Mouse (Mus musculus) liver, embryonic 15.5 days (tissue): ENCODE data around the gene Tmem171. TPM values are rescaled to one million over a fixed set of nuclear protein-coding genes. Genes with fewer than 3 reads are reported as not detected.

Source experiments
- ATAC-seq: fragments of 200-750 bp; cut with Nextera tagmentation; 2 replicates; pipeline ENCODE4 v1.8.0; 2017; ENCODE audit warnings: moderate number of reproducible peaks, mild to moderate bottlenecking, moderate library complexity; ENCODE audit not compliant: insufficient read depth
- H3K27ac ChIP-seq: fragments of 300-500 bp; sonication (generic); replicated peaks from 2 replicates; pipeline ENCODE4 v1.5.1; 2015; ENCODE audit warnings: mild to moderate bottlenecking, inconsistent platforms
- H3K27me3 ChIP-seq: fragments of 300-500 bp; sonication (generic); 2 replicates; pipeline ENCODE4 v1.6.1; 2015; ENCODE audit warnings: mild to moderate bottlenecking, inconsistent platforms
- H3K36me3 ChIP-seq: fragments of 300-500 bp; sonication (generic); replicated peaks from 2 replicates; pipeline ENCODE4 v1.6.1; 2015; ENCODE audit warnings: moderate library complexity, mild to moderate bottlenecking, inconsistent platforms
- H3K4me1 ChIP-seq: fragments of 300-500 bp; sonication (generic); replicated peaks from 2 replicates; pipeline ENCODE4 v1.6.1; 2015; ENCODE audit warnings: inconsistent platforms
- H3K4me2 ChIP-seq: fragments of 300-500 bp; sonication (generic); 2 replicates; pipeline ENCODE4 v1.6.1; 2015; ENCODE audit warnings: moderate library complexity, mild to moderate bottlenecking, inconsistent platforms
- H3K4me3 ChIP-seq: fragments of 300-500 bp; sonication (generic); replicated peaks from 2 replicates; pipeline ENCODE4 v1.5.1; 2015; ENCODE audit warnings: mild to moderate bottlenecking, inconsistent platforms
- H3K9ac ChIP-seq: fragments of 300-500 bp; sonication (generic); 2 replicates; pipeline ENCODE4 v1.6.1; 2015; ENCODE audit warnings: moderate library complexity, mild to moderate bottlenecking, inconsistent platforms
- H3K9me3 ChIP-seq: fragments of 300-500 bp; sonication (generic); replicated peaks from 2 replicates; pipeline ENCODE4 v1.6.1; 2016; ENCODE audit warnings: inconsistent platforms
- WGBS: fragments of 180-500 bp; shearing (Covaris S2); methylation state at CpG from one replicate; pipeline ENCODE4 v1.1.7; 2015; ENCODE audit warnings: mixed read lengths; ENCODE audit not compliant: insufficient replicate concordance; 5-methylcytosine and 5-hydroxymethylcytosine counted together
- polyA plus RNA-seq: library from polyadenylated mRNA; unstranded; fragments of >200 nt; fragmentation: Nextera tagmentation; extraction: Ambion mirVana; gene quantifications from 2 replicates; pipeline ENCODE4 v1.2.1, GENCODE M21; 2015

Gene Tmem171
- polyA plus RNA-seq, 1 experiment from 2014 or later = 0.15 TPM

DNA sequence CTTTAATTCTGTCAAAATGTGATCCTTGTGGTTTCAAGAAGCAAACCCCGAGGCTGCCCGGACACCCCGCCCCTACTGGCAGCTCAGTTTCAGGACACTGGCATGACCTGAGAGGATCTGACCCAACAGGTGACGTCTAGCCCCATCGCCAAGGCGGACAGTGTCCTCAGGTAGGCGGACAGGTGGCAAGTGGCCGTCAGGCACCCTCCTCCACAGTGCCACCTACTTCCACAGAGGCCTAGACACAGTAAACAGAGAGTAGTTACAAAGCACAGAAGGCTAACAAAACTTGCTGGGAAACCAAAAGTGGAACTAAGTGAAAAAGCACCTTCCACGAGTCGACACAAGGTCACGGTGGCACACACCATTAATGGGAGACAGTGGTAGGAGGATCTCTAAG lies 1.3 kb downstream of the Tmem171 start:
- no peaks in the 10 kb centered on the region for H3K36me3 ChIP-seq
- no peak overlapping the region for H3K4me2 ChIP-seq
- H3K4me3 ChIP-seq = no peak overlapping the region

DNA sequence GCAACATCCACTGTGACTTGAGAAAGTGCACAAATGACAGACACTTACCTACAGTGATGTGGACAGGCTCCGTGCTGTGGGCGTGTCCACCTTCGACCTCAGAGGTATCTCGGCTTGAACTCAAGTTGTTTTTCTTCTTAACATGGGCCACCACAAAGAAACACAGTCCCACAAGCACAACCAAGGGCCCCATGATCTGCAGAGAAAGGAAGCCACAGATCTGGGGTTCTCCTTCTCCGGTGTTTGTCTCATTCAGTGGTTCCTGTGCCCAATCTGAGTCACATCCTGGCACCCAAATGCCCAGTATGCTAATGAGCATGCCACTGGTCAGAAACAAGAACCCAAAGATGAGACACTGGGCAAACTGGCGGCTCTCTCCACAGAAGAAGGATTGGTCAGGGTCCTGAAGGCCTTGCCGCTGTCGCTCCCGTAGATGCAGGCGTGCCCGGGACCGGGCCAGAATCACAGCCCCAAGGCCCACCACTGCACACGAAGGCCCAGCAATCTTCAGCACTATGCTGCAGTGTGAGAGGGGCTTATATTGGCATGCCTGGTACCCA lies 2.6 kb downstream of the Tmem171 start:
- Histone ChIP-seq H3K4me2 (no peak overlapping the region), H3K27ac (no peak overlapping the region), H3K4me3 (no peak overlapping the region), H3K9me3 (no peaks in the 10 kb centered on the region), H3K9ac (no peak overlapping the region), H3K36me3 (no peaks in the 10 kb centered on the region), H3K27me3 (peaks cover 37% of the 10 kb centered on the region), H3K4me1 (no peaks in the 10 kb centered on the region)
- ATAC-seq = no peak
- 71% methylated on average over 13 of the region's 13 CpGs for WGBS

More for the DNA sequence above, 1.3 kb downstream of the Tmem171 start:
- H3K4me1 ChIP-seq = no peaks in the 10 kb centered on the region
- no peak overlapping the region for H3K9ac ChIP-seq
- H3K27me3 ChIP-seq = peaks cover 37% of the 10 kb centered on the region
- H3K27ac ChIP-seq = no peak overlapping the region
- ATAC-seq = no peak
- WGBS = 64% methylated on average over 11 of the region's 11 CpGs
- H3K9me3 ChIP-seq = no peaks in the 10 kb centered on the region

DNA sequence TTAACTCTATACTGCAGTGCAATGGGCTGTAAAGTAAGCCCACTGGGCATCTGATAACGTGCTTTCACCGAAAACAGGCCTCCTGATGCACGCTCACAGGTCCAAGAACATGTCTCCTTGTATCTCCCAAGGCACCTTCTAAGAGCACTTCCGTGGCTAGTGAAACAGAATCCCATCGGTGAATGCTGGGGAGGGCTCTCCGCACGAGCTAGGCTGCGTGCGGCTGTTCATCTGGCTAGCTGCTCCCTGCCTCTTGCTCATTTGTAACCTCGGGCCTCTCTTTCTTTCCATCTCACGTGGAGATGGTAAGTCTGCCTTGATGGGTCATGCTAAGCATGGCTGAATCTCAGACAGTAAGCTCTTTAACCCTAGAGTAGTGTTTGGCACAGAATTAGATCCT lies 3.7 kb downstream of the Tmem171 start:
- H3K27ac ChIP-seq = no peak overlapping the region
- no peak overlapping the region for H3K4me2 ChIP-seq
- H3K27me3 ChIP-seq = peaks cover 28% of the 10 kb centered on the region
- H3K9me3 ChIP-seq = no peaks in the 10 kb centered on the region
- no peaks in the 10 kb centered on the region for H3K4me1 ChIP-seq
- WGBS = 71% methylated on average over 11 of the region's 11 CpGs
- no peaks in the 10 kb centered on the region for H3K36me3 ChIP-seq
- no peak overlapping the region for H3K9ac ChIP-seq
- H3K4me3 ChIP-seq = no peak overlapping the region
- no peak for ATAC-seq

DNA sequence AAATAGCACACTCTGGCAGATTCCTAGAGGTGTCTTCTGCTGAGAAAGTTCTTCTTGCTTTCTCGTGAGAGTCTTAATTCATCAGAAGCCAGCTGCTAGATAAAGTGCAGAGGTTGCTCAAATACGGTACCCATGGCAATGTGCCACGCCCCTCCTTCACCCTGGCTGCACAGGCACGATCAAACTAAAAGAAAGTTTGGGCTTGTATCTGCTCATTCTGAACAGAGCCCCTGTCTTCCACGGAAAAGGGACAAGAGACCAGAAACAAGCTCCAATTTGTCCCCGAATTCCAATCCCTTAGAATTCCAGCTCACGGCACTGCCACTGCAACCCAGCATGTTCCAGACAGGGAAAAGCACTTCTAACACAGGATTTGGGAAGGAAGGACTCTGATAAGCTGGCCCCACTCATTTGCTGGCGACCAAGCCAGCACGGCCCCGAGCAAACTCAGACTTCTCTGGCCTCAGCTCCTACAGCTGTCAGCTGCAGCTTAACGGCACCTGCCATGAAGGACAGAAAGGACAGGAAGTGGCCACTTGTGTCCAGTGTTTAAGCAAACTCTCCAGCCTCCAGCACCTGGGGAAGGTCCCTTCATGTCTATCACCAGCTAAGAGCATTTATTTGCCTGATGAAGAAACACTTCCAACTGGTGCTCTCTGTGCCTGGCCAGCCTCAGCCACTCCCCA lies 4.9 kb downstream of the Tmem171 start:
- Histone ChIP-seq H3K9ac (no peak overlapping the region), H3K36me3 (no peaks in the 10 kb centered on the region), H3K4me2 (no peak overlapping the region), H3K27ac (no peak overlapping the region), H3K27me3 (peaks cover 17% of the 10 kb centered on the region), H3K4me1 (no peaks in the 10 kb centered on the region), H3K4me3 (no peak overlapping the region), H3K9me3 (no peaks in the 10 kb centered on the region)
- no peak for ATAC-seq
- 54% methylated on average over 11 of the region's 11 CpGs for WGBS

DNA sequence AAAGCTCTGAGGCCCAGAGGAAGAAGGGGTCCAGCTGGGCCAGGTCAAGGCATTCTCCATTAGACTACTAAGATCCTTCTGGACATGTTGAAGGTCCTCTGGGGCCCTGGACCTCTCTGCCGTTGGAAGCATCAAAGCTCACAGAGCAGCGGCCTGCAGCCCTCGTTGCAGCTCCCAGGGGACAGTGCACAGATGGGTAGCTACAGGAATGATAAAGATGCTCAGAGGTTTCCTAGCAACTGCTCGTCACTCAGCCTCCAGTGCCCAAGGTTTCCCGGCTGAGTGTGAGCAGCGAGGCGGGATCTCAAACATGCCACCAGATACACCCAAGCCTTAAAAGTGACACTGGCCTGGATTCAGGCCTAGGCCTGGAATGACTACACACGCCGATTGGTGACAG lies 6.7 kb downstream of the Tmem171 start:
- 67% methylated on average over 9 of the region's 9 CpGs for WGBS
- no peaks in the 10 kb centered on the region for H3K4me1 ChIP-seq
- no peak for ATAC-seq

DNA sequence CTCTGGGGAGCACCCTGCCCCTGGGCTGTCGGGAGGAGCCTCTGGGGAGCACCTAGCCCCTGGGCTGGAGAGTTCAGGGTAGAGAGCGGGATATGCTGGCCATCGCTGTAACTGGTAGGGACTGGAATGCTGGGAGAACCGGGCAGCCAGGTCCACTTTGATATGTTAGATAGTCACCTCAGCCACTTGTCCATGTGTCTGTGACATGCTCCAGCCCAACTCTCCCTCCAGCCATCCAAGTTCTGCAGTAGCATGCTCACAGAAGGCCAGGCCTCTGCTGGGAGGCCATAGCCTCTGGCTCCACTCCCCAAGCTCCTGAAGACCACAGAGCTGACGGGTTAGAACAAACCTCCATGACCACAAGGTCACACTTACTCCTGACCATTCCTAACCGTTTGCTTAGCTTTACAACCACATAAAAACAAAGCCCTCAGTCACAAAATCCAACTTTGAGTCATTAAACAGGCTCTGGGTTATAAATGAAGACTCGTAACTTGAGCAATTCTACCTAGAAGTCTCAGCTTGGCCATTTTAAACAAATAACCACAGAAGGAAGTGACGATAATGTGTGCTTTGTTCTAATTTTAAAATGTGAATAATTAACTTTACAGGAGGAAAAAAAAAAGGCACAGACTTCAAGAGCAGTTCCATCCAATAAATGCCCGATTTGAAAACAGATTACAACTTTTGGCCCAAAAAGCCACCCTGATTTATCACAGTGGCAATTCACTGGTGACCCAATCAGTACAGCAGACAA lies 10.3 kb downstream of the Tmem171 start:
- Histone ChIP-seq H3K27ac (no peak overlapping the region), H3K36me3 (no peaks in the 10 kb centered on the region), H3K27me3 (no peaks in the 10 kb centered on the region), H3K4me2 (no peak overlapping the region), H3K4me1 (no peaks in the 10 kb centered on the region), H3K9me3 (no peaks in the 10 kb centered on the region), H3K9ac (no peak overlapping the region), H3K4me3 (no peak overlapping the region)
- no peak for ATAC-seq
- 55% methylated on average over 9 of the region's 9 CpGs for WGBS

More for the DNA sequence above, 6.7 kb downstream of the Tmem171 start:
- H3K9ac ChIP-seq = no peak overlapping the region
- H3K27ac ChIP-seq = no peak overlapping the region
- no peaks in the 10 kb centered on the region for H3K36me3 ChIP-seq
- no peaks in the 10 kb centered on the region for H3K27me3 ChIP-seq
- no peak overlapping the region for H3K4me3 ChIP-seq
- H3K9me3 ChIP-seq = no peaks in the 10 kb centered on the region
- no peak overlapping the region for H3K4me2 ChIP-seq

DNA sequence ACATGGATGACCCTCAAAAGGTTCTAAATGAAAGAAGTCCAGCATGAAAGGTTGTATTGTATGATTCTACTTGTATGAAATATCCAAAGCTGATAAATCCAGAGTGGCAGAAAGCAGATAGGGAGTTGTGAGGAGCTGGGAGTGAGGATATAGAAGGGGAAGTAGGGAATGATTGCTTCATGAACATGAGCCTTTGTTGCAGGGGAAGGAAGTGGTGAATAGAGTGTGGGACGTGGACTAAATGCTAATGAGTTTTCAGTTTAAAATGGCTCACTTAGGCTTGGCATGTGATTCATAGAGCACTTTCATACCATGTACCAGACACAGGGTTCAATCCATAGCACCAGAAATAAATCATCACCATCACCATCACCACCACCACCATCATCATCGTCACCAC lies 11.2 kb downstream of the Tmem171 start:
- no peaks in the 10 kb centered on the region for H3K27me3 ChIP-seq
- no peaks in the 10 kb centered on the region for H3K9me3 ChIP-seq
- H3K4me2 ChIP-seq = no peak overlapping the region
- no peaks in the 10 kb centered on the region for H3K4me1 ChIP-seq
- no peaks in the 10 kb centered on the region for H3K36me3 ChIP-seq
- ATAC-seq = no peak
- no peak overlapping the region for H3K4me3 ChIP-seq
- no peak overlapping the region for H3K9ac ChIP-seq
- H3K27ac ChIP-seq = no peak overlapping the region
- 47% methylated on average over 2 of the region's 2 CpGs for WGBS

DNA sequence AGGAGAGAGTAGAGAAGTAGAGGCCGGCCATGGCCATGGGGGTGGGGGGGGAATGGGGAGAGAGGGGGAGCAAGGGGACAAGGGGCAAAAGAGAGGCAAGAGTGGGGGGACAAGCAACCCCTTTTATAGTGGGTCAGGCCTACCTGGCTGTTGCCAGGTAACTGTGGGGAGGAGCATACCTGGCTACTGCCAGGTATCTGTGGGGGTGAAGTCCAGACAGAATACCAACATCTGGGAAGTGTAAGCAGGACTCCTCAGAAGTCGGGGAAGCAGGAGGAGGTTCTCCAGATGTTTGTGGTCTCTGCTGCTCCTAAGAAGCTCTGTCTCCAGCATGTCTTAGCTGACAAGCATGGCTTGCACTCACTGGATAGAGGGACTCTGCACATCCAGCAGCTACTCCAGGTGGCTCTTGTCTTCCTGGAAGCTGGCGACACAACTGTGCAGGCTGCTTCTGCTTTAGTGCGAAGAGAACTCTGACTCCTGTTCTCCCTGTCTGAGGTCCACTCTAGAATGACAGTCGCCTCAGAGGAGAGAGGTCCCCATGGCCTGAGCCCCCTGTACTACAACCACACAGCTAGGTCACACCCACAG lies 14.1 kb downstream of the Tmem171 start:
- Histone ChIP-seq H3K27me3 (no peaks in the 10 kb centered on the region), H3K4me2 (no peak overlapping the region), H3K9me3 (no peaks in the 10 kb centered on the region), H3K9ac (no peak overlapping the region), H3K4me1 (no peaks in the 10 kb centered on the region), H3K36me3 (no peaks in the 10 kb centered on the region), H3K4me3 (no peak overlapping the region), H3K27ac (no peak overlapping the region)
- ATAC-seq = no peak
- 54% methylated on average over 5 of the region's 5 CpGs for WGBS

DNA sequence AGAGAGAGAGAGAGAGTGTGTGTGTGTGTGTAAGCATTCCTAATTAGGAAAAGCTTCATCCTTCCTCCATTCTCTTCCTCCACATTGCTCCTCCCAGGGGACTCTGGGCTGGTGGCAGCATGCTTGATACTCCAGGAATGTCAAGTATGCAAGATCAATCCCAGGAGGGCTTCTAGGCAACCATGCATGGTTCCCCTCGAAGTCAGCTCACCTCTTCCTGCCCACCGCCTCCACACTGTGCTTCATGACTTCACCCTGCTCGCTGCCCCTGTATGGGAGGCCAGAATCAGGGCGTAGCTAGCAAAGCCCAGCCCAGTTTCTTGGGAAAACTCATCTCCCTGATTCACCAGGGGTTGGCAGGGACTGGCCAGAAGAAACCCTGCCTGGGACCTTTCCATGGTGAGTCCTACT lies 15.0 kb downstream of the Tmem171 start:
- no peak overlapping the region for H3K4me3 ChIP-seq
- no peaks in the 10 kb centered on the region for H3K27me3 ChIP-seq
- no peaks in the 10 kb centered on the region for H3K4me1 ChIP-seq
- H3K9me3 ChIP-seq = no peaks in the 10 kb centered on the region
- H3K9ac ChIP-seq = no peak overlapping the region
- H3K36me3 ChIP-seq = no peaks in the 10 kb centered on the region
- H3K27ac ChIP-seq = no peak overlapping the region
- WGBS = 27% methylated on average over 4 of the region's 4 CpGs
- H3K4me2 ChIP-seq = no peak overlapping the region
- no peak for ATAC-seq

DNA sequence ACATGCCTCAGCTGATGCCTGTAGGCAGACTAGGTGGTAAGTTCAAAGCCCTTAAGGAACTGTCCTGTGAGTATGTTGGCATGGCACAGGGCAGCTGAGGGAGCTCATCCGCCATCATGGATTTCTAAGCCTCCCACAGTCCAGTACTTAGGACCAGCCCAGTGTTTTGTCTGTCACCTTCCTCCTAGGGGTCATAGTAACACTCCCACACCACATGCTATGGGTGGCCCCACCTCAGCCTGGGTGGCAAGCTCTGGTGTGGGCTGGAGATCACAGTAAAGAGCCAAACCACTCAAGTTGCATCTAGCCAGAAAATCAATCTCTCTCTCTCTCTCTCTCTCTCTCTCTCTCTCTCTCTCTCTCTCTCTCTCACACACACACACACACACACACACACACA lies 15.4 kb downstream of the Tmem171 start:
- no peak overlapping the region for H3K9ac ChIP-seq
- H3K4me1 ChIP-seq = no peaks in the 10 kb centered on the region
- no peak overlapping the region for H3K27ac ChIP-seq
- H3K27me3 ChIP-seq = no peaks in the 10 kb centered on the region
- H3K4me2 ChIP-seq = no peak overlapping the region
- 42% methylated on average over 1 of the region's 1 CpGs for WGBS
- no peak overlapping the region for H3K4me3 ChIP-seq
- H3K9me3 ChIP-seq = no peaks in the 10 kb centered on the region
- no peak for ATAC-seq
- H3K36me3 ChIP-seq = no peaks in the 10 kb centered on the region

DNA sequence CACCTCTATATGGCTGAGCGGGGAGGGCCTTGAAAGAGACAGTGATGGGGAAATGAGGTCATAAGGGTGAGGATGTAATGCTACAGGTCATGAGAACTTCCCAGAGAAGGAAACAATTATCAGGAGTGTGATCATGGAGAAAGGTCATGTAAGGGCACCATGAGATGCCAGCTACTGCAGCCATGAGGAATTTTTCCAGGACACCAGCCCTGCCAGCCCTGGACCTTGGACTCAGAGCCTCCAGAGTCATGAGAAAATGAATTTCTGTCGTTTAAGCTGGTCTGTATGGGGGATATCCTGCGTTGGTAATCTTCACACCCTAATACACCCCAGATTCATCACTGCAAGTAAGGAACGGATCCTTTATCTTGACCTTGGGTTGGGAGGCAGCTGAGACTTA lies 20.7 kb downstream of the Tmem171 start:
- Histone ChIP-seq H3K27ac (no peak overlapping the region), H3K4me2 (no peak overlapping the region), H3K36me3 (no peaks in the 10 kb centered on the region), H3K27me3 (no peaks in the 10 kb centered on the region), H3K9me3 (no peaks in the 10 kb centered on the region), H3K4me1 (no peaks in the 10 kb centered on the region), H3K9ac (no peak overlapping the region), H3K4me3 (no peak overlapping the region)
- ATAC-seq = no peak
- 50% methylated on average over 4 of the region's 4 CpGs for WGBS
